Mouse (Mus musculus): ENCODE data around the gene Cdkn2aipnl.

Cdkn2aipnl gene

GRCm38 (mm10) chr11:52011011-52011410 is 43.5 kb downstream of the Cdkn2aipnl start:
- no peak for DNase-seq

GRCm38 (mm10) chr11:52011541-52011940 is 44.1 kb downstream of the Cdkn2aipnl start:
- DNase-seq, result no peak

- DNase-seq, result no peak
Observed at GRCm38 (mm10) chr11:52018217-52018616, 50.8 kb downstream of the Cdkn2aipnl start.
